8 mouse cellular contexts compared by ENCODE assay signal in the genomic region with DNA sequence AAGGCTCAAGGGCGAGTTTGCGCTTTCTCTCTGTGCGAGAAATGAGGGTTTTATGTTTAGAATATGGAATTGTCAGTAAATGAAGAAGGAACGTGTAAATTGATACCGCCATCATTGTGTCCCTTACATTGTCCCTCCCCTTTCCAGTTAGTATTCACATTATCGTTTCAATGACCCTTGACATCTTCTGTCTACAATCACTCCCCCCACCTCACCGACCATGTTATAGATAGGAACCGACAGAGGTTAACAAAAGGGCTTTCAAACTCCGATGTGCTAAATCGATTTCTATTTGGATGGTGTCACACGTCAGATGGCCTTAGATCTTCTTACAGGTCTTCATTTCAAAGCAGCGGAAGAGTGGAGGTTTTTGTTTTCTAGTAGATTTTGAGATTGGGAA. TPM values are rescaled to one million over a fixed set of nuclear protein-coding genes. Genes with fewer than 3 reads are reported as not detected.
DNase-seq lines count a peak whose midpoint lies in the region; ATAC-seq and TF ChIP-seq lines count a peak whose summit lies in the region.

No protein-coding gene starts in this region.

- DNase-seq in cerebellum, postnatal 10 days: peak; percentile 17 to 49
- no peak for DNase-seq in cerebellum, adult 11-12 months
- DNase-seq in 3T3-L1 (ENCODE audit: low read depth, low spot score): peak; percentile 20
- DNase-seq in embryonic facial prominence, embryonic 14.5 days (ENCODE audit: low spot score): no peak
- no peak for DNase-seq in liver, embryonic 13.5 days
- peak; percentile 12 for DNase-seq in stomach, postnatal 0 days (ENCODE audit: low spot score)
- no peak for DNase-seq in thymus, postnatal 0 days (ENCODE audit: low spot score)
- no peak for DNase-seq in left cerebral cortex, adult 9 months (ENCODE audit: low spot score in 2 of 2)

- H3K4me3 ChIP-seq in embryonic facial prominence, embryonic 14.5 days (ENCODE audit: low read depth, low read length): peak overlapping the region; percentile 62
- H3K4me3 ChIP-seq in liver, embryonic 13.5 days (replicated peaks): peak overlapping the region; percentile 74
- peak overlapping the region; percentile 66 for H3K4me3 ChIP-seq in stomach, postnatal 0 days (ENCODE audit: low read depth, low read length)

- H3K27me3 ChIP-seq in embryonic facial prominence, embryonic 14.5 days (replicated peaks; ENCODE audit: control insufficient read depth, insufficient read depth, low read length): no peaks in the 10 kb centered on the region
- H3K27me3 ChIP-seq in liver, embryonic 13.5 days: no peaks in the 10 kb centered on the region
- no peaks in the 10 kb centered on the region for H3K27me3 ChIP-seq in stomach, postnatal 0 days (ENCODE audit: control insufficient read depth, insufficient read depth, low read length)

- ATAC-seq in embryonic facial prominence, embryonic 14.5 days (ENCODE audit: low read depth): no peak
- no peak for ATAC-seq in liver, embryonic 13.5 days (ENCODE audit: low read depth)
- ATAC-seq in stomach, postnatal 0 days (ENCODE audit: low FRiP score, low TSS enrichment): no peak

- no peak for TF ChIP-seq CTCF in stomach, postnatal 0 days (IDR thresholded peaks at IDR 0.05; ENCODE audit: low read depth)

- TF ChIP-seq EP300 in stomach, postnatal 0 days (optimal IDR thresholded peaks at IDR 0.05): no peak

- H3K9me3 ChIP-seq in embryonic facial prominence, embryonic 14.5 days (ENCODE audit: control insufficient read depth, low read length): no peaks in the 10 kb centered on the region
- no peaks in the 10 kb centered on the region for H3K9me3 ChIP-seq in liver, embryonic 13.5 days (replicated peaks)
- H3K9me3 ChIP-seq in stomach, postnatal 0 days (ENCODE audit: control insufficient read depth, low read length): no peaks in the 10 kb centered on the region

- H3K4me2 ChIP-seq in embryonic facial prominence, embryonic 14.5 days (ENCODE audit: low read depth, low read length): peak overlapping the region; percentile 80
- peak overlapping the region; percentile 83 for H3K4me2 ChIP-seq in liver, embryonic 13.5 days
- peak overlapping the region; percentile 80 for H3K4me2 ChIP-seq in stomach, postnatal 0 days (replicated peaks; ENCODE audit: low read depth)

- H3K9ac ChIP-seq in embryonic facial prominence, embryonic 14.5 days (ENCODE audit: low read depth, low read length): peak overlapping the region; percentile 90
- H3K9ac ChIP-seq in liver, embryonic 13.5 days: peak overlapping the region; percentile 78
- peak overlapping the region; percentile 69 for H3K9ac ChIP-seq in stomach, postnatal 0 days (ENCODE audit: low read length)

- H3K27ac ChIP-seq in embryonic facial prominence, embryonic 14.5 days (replicated peaks; ENCODE audit: low read depth, low read length): peak overlapping the region; percentile 96
- H3K27ac ChIP-seq in liver, embryonic 13.5 days: peak overlapping the region; percentile 87
- peak overlapping the region; percentile 94 for H3K27ac ChIP-seq in stomach, postnatal 0 days (replicated peaks)

- H3K4me1 ChIP-seq in embryonic facial prominence, embryonic 14.5 days (ENCODE audit: control insufficient read depth, insufficient read depth, low read length): peaks cover 10% of the 10 kb centered on the region; the same call in 1 of the 2 replicates
- H3K4me1 ChIP-seq in liver, embryonic 13.5 days (replicated peaks): peaks cover 20% of the 10 kb centered on the region
- no peaks in the 10 kb centered on the region for H3K4me1 ChIP-seq in stomach, postnatal 0 days (replicated peaks; ENCODE audit: control insufficient read depth, insufficient read depth)

- H3K36me3 ChIP-seq in embryonic facial prominence, embryonic 14.5 days (ENCODE audit: control insufficient read depth, insufficient read depth, low read length): no peaks in the 10 kb centered on the region
- H3K36me3 ChIP-seq in liver, embryonic 13.5 days: no peaks in the 10 kb centered on the region
- H3K36me3 ChIP-seq in stomach, postnatal 0 days (ENCODE audit: control insufficient read depth, insufficient read depth, low read length): no peaks in the 10 kb centered on the region

- WGBS in embryonic facial prominence, embryonic 14.5 days: 2% methylated on average over 12 of the region's 12 CpGs
- WGBS in liver, embryonic 13.5 days (ENCODE audit: insufficient replicate concordance): 18% methylated on average over 12 of the region's 12 CpGs
- 3% methylated on average over 12 of the region's 12 CpGs for WGBS in stomach, postnatal 0 days

RNA-seq across cellular contexts. Expression of a gene that starts 0.8 kb away (rescaled TPM):
- polyA plus RNA-seq in embryonic facial prominence, embryonic 14.5 days (2014; fragmentation: Nextera tagmentation; extraction: Ambion mirVana): 30.4 and 33.5 TPM in 2 replicates
- 5.6 and 6.6 TPM in 2 replicates for polyA plus RNA-seq in liver, embryonic 13.5 days (2015; fragmentation: Nextera tagmentation; extraction: Ambion mirVana)
- polyA plus RNA-seq in stomach, postnatal 0 days (2015; fragmentation: Nextera tagmentation; extraction: Ambion mirVana): 8.4 and 9.3 TPM in 2 replicates
- 13.5 and 14.8 TPM in 2 replicates for polyA plus RNA-seq in thymus, postnatal 0 days (2015; fragmentation: Nextera tagmentation; extraction: Ambion mirVana)

RNA-seq across cellular contexts. Expression of a gene that starts 42.8 kb away (rescaled TPM):
- 3.2 and 3.4 TPM in 2 replicates for polyA plus RNA-seq in embryonic facial prominence, embryonic 14.5 days (2014; fragmentation: Nextera tagmentation; extraction: Ambion mirVana)
- 0.35 and 0.83 TPM in 2 replicates for polyA plus RNA-seq in liver, embryonic 13.5 days (2015; fragmentation: Nextera tagmentation; extraction: Ambion mirVana)
- 1.9 and 2.0 TPM in 2 replicates for polyA plus RNA-seq in stomach, postnatal 0 days (2015; fragmentation: Nextera tagmentation; extraction: Ambion mirVana)
- polyA plus RNA-seq in thymus, postnatal 0 days (2015; fragmentation: Nextera tagmentation; extraction: Ambion mirVana): 2.8 and 3.5 TPM in 2 replicates

RNA-seq across cellular contexts. Expression of a gene that starts 57.5 kb away (rescaled TPM):
- polyA plus RNA-seq in embryonic facial prominence, embryonic 14.5 days (2014; fragmentation: Nextera tagmentation; extraction: Ambion mirVana): 7.2 and 8.0 TPM in 2 replicates
- polyA plus RNA-seq in liver, embryonic 13.5 days (2015; fragmentation: Nextera tagmentation; extraction: Ambion mirVana): 1.3 and 1.8 TPM in 2 replicates
- 4.2 and 4.6 TPM in 2 replicates for polyA plus RNA-seq in stomach, postnatal 0 days (2015; fragmentation: Nextera tagmentation; extraction: Ambion mirVana)
- polyA plus RNA-seq in thymus, postnatal 0 days (2015; fragmentation: Nextera tagmentation; extraction: Ambion mirVana): 5.2 and 7.2 TPM in 2 replicates

Comparison
In these comparisons a context has a peak if more than half of its experiments do, and no peak if none do; other contexts are left out.
1. DNase-seq: peak in cerebellum, postnatal 10 days (2 of 2), 3T3-L1 (single experiment) and stomach, postnatal 0 days (single experiment); none in cerebellum, adult 11-12 months (single experiment), embryonic facial prominence, embryonic 14.5 days (single experiment), liver, embryonic 13.5 days (single experiment), thymus, postnatal 0 days (single experiment) and left cerebral cortex, adult 9 months (0 of 2).
2. Peak in every context shown above with its lines, with median percentiles within 50 percentile points of each other: H3K27ac ChIP-seq, H3K4me2 ChIP-seq, H3K4me3 ChIP-seq and H3K9ac ChIP-seq.